Mouse (Mus musculus) myocyte (in vitro differentiated cells): ENCODE data around the gene Tgfb1i1. TPM values are rescaled to one million over a fixed set of nuclear protein-coding genes. Genes with fewer than 3 reads are reported as not detected.

ENCODE experiments used
- H3K27me3 ChIP-seq: one replicate; pipeline ENCODE4 v1.6.1; 2011; ENCODE audit not compliant: control insufficient read depth, insufficient read depth, insufficient read length
- H3K36me3 ChIP-seq: one replicate; pipeline ENCODE4 v1.6.1; 2011; ENCODE audit not compliant: control insufficient read depth, insufficient read depth
- H3K4me2 ChIP-seq: one replicate; pipeline ENCODE4 v1.6.1; 2011; ENCODE audit warnings: low read depth, control low read depth
- H3K4me3 ChIP-seq: one replicate; pipeline ENCODE4 v1.5.1; 2011; ENCODE audit warnings: mild to moderate bottlenecking, control low read depth, moderate library complexity
- H3K79me2 ChIP-seq: one replicate; pipeline ENCODE4 v1.6.1; 2011; ENCODE audit not compliant: control insufficient read depth, insufficient read depth
- H3ac ChIP-seq: one replicate; pipeline ENCODE4 v1.6.1; 2011; ENCODE audit not compliant: control insufficient read depth, insufficient read length
- CEBPB ChIP-seq: IDR thresholded peaks from 2 replicates; pipeline ENCODE4 v1.6.1; 2011; ENCODE audit warnings: mild to moderate bottlenecking, moderate library complexity; ENCODE audit not compliant: poor library complexity, insufficient read depth, severe bottlenecking
- E2F4 ChIP-seq: IDR thresholded peaks from one replicate; pipeline ENCODE4 v1.6.1; 2011; ENCODE audit warnings: mild to moderate bottlenecking, control low read depth, moderate library complexity; ENCODE audit not compliant: insufficient read depth
- MAX ChIP-seq: IDR thresholded peaks from one replicate; pipeline ENCODE4 v1.6.1; 2011; ENCODE audit warnings: low read depth, mild to moderate bottlenecking, control low read depth
- MYOD1 ChIP-seq, 3 experiments: IDR thresholded peaks; one replicate each; pipeline ENCODE4 v1.6.1; 2011; ENCODE audit warnings: control low read depth in 2 of 3, low read depth in 2 of 3, mild to moderate bottlenecking in 2 of 3, moderate library complexity in 1 of 3; ENCODE audit not compliant: insufficient read length in 2 of 3, control insufficient read depth in 1 of 3
- MYOG ChIP-seq, 3 experiments: IDR thresholded peaks; one replicate each; pipeline ENCODE4 v1.6.1; 2011; ENCODE audit warnings: control low read depth in 2 of 3, low read depth in 2 of 3, mild to moderate bottlenecking in 2 of 3; ENCODE audit not compliant: insufficient read length in 2 of 3, control insufficient read depth in 1 of 3, insufficient read depth in 1 of 3
- POLR2A ChIP-seq: IDR thresholded peaks from one replicate; pipeline ENCODE4 v1.6.1; 2011; ENCODE audit warnings: low read depth, mild to moderate bottlenecking, control low read depth, moderate library complexity; ENCODE audit not compliant: insufficient read length
- POLR2AphosphoS2 ChIP-seq: IDR thresholded peaks from one replicate; pipeline ENCODE4 v1.6.1; 2011; ENCODE audit warnings: low read depth, control low read depth; ENCODE audit not compliant: insufficient read length
- REST ChIP-seq: IDR thresholded peaks from one replicate; pipeline ENCODE4 v1.6.1; 2011; ENCODE audit warnings: mild to moderate bottlenecking, control low read depth, moderate library complexity; ENCODE audit not compliant: insufficient read depth, insufficient read length
- SRF ChIP-seq: IDR thresholded peaks from one replicate; pipeline ENCODE4 v1.6.1; 2011; ENCODE audit warnings: low read depth; ENCODE audit not compliant: control insufficient read depth, insufficient read length
- TCF12 ChIP-seq: IDR thresholded peaks from one replicate; pipeline ENCODE4 v1.6.1; 2011; ENCODE audit warnings: mild to moderate bottlenecking, control low read depth; ENCODE audit not compliant: poor library complexity, insufficient read depth, severe bottlenecking
- TCF3 ChIP-seq: IDR thresholded peaks from one replicate; pipeline ENCODE4 v1.6.1; 2011; ENCODE audit warnings: low read depth, control low read depth; ENCODE audit not compliant: insufficient read length
- USF1 ChIP-seq: IDR thresholded peaks from one replicate; pipeline ENCODE4 v1.6.1; 2011; ENCODE audit warnings: low read depth, mild to moderate bottlenecking, control low read depth, moderate library complexity
- polyA plus RNA-seq: library from polyadenylated mRNA; unstranded; fragments of >200 nt; fragmentation: generic; extraction: Trizol; gene quantifications from one replicate; pipeline ENCODE4 v1.2.1, GENCODE M21; 2012; ENCODE audit warnings: missing spikeins

The Tgfb1i1 gene
- polyA plus RNA-seq, 1 experiment: 58.1 TPM

GRCm38 (mm10) chr7:128302151-128302550, 55.5 kb downstream of the Tgfb1i1 start:
- H3ac ChIP-seq: no peak overlapping the region
- no peak overlapping the region for H3K4me2 ChIP-seq
- no peak overlapping the region for H3K4me3 ChIP-seq
- H3K79me2 ChIP-seq: no peaks in the 10 kb centered on the region
- H3K27me3 ChIP-seq: no peaks in the 10 kb centered on the region
- TF ChIP-seq SRF (no peak), TCF12 (no peak), TCF3 (no peak), POLR2AphosphoS2 (no peak), MYOG (IDR thresholded peaks at IDR 0.05; ENCODE audit: control insufficient read depth in 1 of 3, insufficient read depth in 1 of 3, insufficient read length in 2 of 3, low read depth in 2 of 3) (no peak), REST (no peak)
- H3K36me3 ChIP-seq: no peaks in the 10 kb centered on the region

GRCm38 (mm10) chr7:128304198-128304597, 57.6 kb downstream of the Tgfb1i1 start:
- Histone ChIP-seq H3K4me3 (no peak overlapping the region), H3K27me3 (no peaks in the 10 kb centered on the region)
- no peak for TF ChIP-seq TCF3
- TF ChIP-seq TCF12: no peak
- no peak for TF ChIP-seq MYOG (IDR thresholded peaks at IDR 0.05; ENCODE audit: control insufficient read depth in 1 of 3, insufficient read depth in 1 of 3, insufficient read length in 2 of 3, low read depth in 2 of 3)
- no peak for TF ChIP-seq SRF
- TF ChIP-seq CEBPB: no peak
- no peak for TF ChIP-seq POLR2AphosphoS2
- TF ChIP-seq MYOD1 (IDR thresholded peaks at IDR 0.05; ENCODE audit: control insufficient read depth in 1 of 3, insufficient read length in 2 of 3, low read depth in 2 of 3): no peak
- no peak for TF ChIP-seq POLR2A
- TF ChIP-seq E2F4: no peak
- no peak for TF ChIP-seq MAX
- no peak for TF ChIP-seq REST
- no peak for TF ChIP-seq USF1

GRCm38 (mm10) chr7:128304907-128305306, 58.3 kb downstream of the Tgfb1i1 start:
- Histone ChIP-seq H3K79me2 (no peaks in the 10 kb centered on the region), H3K4me2 (no peak overlapping the region), H3K27me3 (no peaks in the 10 kb centered on the region), H3K4me3 (no peak overlapping the region), H3K36me3 (no peaks in the 10 kb centered on the region), H3ac (no peak overlapping the region)
- TF ChIP-seq USF1 (no peak), SRF (no peak)

More at GRCm38 (mm10) chr7:128304198-128304597, 57.6 kb downstream of the Tgfb1i1 start:
- no peaks in the 10 kb centered on the region for H3K36me3 ChIP-seq
- H3ac ChIP-seq: no peak overlapping the region
- no peak overlapping the region for H3K4me2 ChIP-seq
- H3K79me2 ChIP-seq: no peaks in the 10 kb centered on the region

Other genes with a start within 250 kb of the Tgfb1i1 start
- 468 TPM for gene Trim72, start 242.9 kb upstream of the Tgfb1i1 start, polyA plus RNA-seq
- 0.14 TPM for gene Itgam, start 184.2 kb upstream of the Tgfb1i1 start, polyA plus RNA-seq
- not detected for gene Gm49368, start 184.1 kb upstream of the Tgfb1i1 start, polyA plus RNA-seq
- not detected for gene Itgax, start 117.3 kb upstream of the Tgfb1i1 start, polyA plus RNA-seq
- 0.13 TPM for gene Itgad, start 92.4 kb upstream of the Tgfb1i1 start, polyA plus RNA-seq
- gene Cox6a2, start 40.4 kb upstream of the Tgfb1i1 start, polyA plus RNA-seq: 1,017 TPM
- 16.7 TPM for gene Armc5, start 9.5 kb upstream of the Tgfb1i1 start, polyA plus RNA-seq
- 3.3 TPM for gene 9130023H24Rik, start 8.8 kb upstream of the Tgfb1i1 start, polyA plus RNA-seq
- gene Slc5a2, start 18.8 kb downstream of the Tgfb1i1 start, polyA plus RNA-seq: not detected
- gene BC017158, start 51.4 kb downstream of the Tgfb1i1 start, polyA plus RNA-seq: 10.9 TPM
- gene Rgs10, start 171.9 kb downstream of the Tgfb1i1 start, polyA plus RNA-seq: 8.5 TPM
- 31.4 TPM for gene Tial1, start 214.9 kb downstream of the Tgfb1i1 start, polyA plus RNA-seq